Mouse (Mus musculus) R1 (cell line): ENCODE results near the gene Olfr453.

Experiments used
- DNase-seq: peaks from one replicate; pipeline ENCODE4 v3.0.0-alpha.2; 2018; ENCODE audit warnings: low read depth, low spot score

The Olfr453 gene

DNA sequence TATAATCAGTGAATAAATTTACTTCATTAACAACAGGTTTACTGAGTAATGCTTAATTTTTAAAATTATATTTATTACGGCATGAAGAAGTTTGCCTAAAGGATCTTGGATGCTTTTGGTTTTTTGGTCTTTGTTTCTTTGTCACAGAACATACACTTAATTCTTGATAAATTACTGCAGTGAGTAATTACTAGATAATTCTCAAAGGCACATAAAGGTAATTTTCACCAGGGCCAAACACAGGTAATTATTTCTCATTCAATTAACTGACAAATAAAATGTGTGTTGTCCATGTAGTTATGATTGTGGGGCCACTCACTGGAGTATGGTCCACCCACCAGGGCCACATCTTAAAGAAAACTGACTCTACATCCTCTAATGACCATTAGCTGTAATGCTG lies at the start of gene Olfr453:
Gene Olfr453 (plus strand): TSS at position 301 of the 400 bp plus-strand sequence.
- DNase-seq, result no peak

DNA sequence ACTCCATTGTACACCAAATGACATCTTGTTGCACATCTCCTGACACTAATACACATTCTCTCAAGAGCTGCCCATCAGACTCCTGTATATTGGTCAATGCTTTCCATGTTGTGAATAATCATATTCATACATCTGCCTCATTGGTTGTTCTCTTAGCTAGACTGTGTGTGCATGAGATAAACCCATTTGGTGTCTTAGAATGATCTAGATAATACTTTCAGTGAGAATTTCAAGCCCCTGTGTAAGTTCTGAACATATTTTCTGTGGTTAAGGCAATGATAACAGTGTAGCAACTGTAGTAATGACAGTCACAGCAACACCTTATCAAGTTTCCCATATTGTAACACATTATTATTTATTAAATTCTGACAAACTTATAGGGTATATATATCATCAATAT lies 49.4 kb upstream of the Olfr453 start:
- DNase-seq, result no peak

DNA sequence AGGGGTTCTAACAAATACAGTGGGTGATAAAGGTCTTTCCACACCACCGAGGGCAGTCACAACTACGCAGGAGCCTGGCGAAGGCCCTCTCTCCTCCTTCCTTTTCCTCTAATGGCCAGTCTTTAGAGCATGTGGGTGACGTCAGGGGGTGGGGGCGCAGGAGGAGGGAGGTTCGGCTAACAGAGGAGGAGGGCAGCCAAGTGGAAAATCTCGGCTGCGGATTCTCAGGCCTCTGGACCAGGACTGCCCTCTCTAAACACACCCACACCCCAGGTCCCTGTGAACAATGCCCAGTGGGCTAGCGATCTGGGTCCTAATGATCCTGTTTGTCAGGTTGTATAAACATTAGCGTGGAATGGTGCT lies 47.0 kb upstream of the Olfr453 start:
- peak; percentile 60 for DNase-seq

GRCm38 (mm10) chr6:42692517-42693190 lies 46.5 kb upstream of the Olfr453 start:
- DNase-seq, result peak; percentile 90

GRCm38 (mm10) chr6:42709291-42710211 lies 29.6 kb upstream of the Olfr453 start, which contains the start of gene Tcaf1:
Gene Tcaf1, minus strand, starts transcription at chr6:42710088.
- DNase-seq, result peak; percentile 72

DNA sequence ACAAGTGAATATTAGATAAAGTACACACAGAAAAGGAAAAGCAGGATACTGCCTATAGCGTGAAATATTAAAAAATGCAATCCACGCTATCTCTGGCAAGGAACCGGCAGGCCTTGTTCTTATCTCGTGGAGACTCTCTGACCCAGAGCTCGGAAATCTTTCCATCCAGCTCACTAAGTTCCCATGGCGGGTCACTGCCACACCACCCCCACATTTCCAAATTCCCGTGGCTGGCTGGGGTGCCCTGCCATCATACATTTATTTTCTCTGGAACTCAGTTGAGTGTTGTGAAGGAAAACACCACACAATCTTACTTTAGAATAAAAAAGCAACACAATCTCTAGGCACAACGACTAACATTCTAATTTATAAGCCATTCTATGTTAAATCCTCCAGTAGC lies 24.5 kb upstream of the Olfr453 start:
- DNase-seq, result no peak

DNA sequence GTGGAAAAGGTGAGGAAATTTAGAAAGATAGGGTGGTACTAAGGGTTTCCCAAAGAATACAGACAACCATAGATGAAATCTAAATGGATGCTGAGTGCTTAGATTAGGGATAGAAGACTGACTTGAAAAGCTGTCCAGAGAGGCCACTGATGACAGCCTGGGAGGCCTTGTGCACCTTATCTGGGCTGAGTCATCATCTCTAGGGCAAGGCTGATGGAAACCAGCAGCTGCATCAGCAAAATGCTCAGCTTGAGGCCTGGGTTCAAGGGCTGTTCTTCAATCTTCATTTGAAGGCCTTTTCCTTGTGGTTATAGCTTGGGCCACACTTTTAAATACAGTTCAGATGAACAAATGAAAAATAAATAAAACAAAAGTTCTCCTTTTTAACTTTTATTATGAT lies 21.2 kb upstream of the Olfr453 start:
- DNase-seq, result no peak

- no peak for DNase-seq
Measured at GRCm38 (mm10) chr6:42742303-42742702, 3.1 kb downstream of the Olfr453 start.

DNA sequence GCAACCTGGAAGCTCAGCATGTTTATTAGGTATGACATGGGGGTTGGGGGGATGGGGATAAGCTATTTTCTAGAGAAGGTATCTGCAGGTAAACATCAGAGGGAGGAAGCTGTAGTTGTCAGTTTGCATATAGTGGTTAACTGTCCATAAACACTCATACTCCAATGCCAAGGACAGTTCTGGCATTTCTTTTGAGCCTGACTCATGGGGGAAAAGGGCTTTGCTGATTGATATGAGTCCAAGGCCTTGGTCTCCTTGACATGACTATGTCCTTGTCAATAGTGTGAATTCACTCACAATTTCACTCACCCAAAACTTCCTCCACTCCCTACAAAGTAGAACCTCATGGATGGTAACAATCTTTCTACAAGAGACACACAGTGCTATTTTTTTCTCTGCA lies 8.7 kb downstream of the Olfr453 start:
- DNase-seq, result no peak

DNA sequence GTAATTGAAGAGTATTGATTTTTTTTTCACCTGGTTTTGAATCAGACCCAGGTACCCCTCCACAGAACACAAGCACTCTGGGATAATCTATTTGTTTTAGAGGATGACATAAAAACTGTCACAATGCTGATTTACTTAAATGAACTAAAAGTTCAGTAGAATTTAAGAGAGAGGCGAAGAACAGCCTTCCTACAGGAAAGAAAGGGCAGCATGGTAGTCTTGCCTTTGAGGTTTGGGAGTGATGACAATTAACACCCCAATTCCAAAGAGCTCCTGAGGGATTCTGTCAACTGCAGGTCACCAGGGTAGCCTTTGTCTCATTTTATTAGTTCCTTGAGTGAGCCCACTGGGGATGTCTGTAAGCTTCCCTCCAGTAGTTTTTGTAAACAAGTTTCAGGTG lies 16.9 kb downstream of the Olfr453 start, which contains the start of gene Olfr38:
Gene Olfr38 (plus strand): TSS at position 301 of the 400 bp plus-strand sequence.
- no peak for DNase-seq

- DNase-seq, result no peak
Measured at GRCm38 (mm10) chr6:42777066-42777465, 37.9 kb downstream of the Olfr453 start.

GRCm38 (mm10) chr6:42784793-42785192 lies 45.6 kb downstream of the Olfr453 start, which contains the start of gene Olfr452:
Gene Olfr452, plus strand, starts transcription at chr6:42785093.
- no peak for DNase-seq

GRCm38 (mm10) chr6:42790247-42790948 lies 51.2 kb downstream of the Olfr453 start:
- peak; percentile 8 for DNase-seq

DNA sequence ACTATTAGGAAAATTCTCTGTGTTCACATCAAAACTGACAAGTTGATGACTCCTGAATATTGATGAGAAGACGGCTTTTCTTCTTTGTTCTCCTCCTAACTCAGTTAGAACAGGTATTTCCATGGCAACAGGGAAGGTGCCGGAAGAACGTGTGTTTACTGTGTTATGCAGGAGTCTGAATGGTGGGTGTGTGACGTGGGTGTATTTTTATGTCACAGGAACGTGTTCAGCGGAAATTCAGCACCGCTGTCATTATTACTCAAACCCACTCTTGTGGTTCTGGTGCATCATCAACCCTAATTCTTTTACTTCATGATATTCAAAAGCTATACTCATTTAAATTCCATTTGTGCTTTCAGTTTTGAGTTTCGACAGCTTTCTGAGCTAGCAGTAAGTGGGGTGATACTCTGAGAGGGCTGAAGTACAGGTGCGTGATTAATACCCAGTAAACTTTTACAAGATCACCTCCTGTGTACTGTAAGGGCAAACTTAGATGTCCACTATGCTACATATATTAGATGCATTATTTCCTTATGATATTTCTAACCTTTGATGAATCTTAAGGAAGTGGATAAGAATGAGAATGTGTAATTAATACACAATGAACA lies 51.9 kb downstream of the Olfr453 start:
- peak; percentile 9 for DNase-seq

- DNase-seq, result no peak
Measured at GRCm38 (mm10) chr6:42794982-42795381, 55.8 kb downstream of the Olfr453 start.
